Mouse (Mus musculus): Measurements from ENCODE around the gene Arsg. TPM values are rescaled to one million over a fixed set of nuclear protein-coding genes. Genes with fewer than 3 reads are reported as not detected.

Gene Arsg
- total RNA-seq, 2 experiments from 2014 or later = 10.4 to 14.5 TPM

DNA sequence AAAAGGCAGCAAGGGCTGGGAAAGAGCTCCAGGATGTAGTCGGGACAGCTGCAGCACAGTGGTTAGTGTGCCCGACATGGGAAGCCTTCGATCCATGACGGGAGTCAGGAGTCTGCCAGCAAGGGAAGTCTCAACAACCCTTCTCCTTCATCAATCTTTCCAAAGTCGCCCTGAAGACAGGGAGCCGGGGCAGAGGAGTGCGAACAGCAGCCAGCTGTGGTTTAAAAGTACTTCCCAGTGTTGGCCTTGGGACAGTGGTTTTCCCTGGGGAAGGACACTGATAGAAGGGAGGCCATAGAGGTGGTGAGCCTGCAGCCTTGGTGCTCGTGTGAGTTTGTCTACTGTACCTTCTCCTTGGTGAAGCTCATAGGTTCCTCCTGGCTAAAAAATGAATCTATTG lies 6.2 kb upstream of the Arsg start:
- DNase-seq (ENCODE audit: low spot score in 2 of 2) = no peak

DNA sequence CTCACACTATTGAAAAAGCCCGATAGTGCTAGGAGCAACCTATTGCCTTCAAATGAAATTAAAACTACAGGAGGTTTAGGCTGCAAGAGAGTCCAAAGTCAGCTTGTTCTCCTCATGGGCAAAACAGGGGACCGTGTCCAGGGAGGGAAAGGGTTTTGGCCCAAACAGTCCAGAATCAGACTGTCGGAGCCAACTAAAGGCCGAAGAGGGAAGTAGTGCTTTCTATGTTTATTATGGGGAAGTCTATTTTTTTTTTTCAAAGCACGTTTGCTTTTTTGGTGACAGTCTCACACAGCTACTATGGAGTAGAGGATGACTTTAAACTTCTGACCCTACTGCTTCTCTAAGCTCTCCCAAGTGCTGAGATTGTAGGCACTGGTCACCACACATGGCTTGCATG lies 5.0 kb upstream of the Arsg start:
- no peak for DNase-seq (ENCODE audit: low spot score in 2 of 2)

- DNase-seq (ENCODE audit: low spot score in 2 of 2) = no peak
These were observed 3.0 kb upstream of the Arsg start for GRCm38 (mm10) chr11:109470170-109470569.

GRCm38 (mm10) chr11:109470921-109471861 lies 2.0 kb upstream of the Arsg start:
- no peak for DNase-seq (ENCODE audit: low spot score in 2 of 2)

DNA sequence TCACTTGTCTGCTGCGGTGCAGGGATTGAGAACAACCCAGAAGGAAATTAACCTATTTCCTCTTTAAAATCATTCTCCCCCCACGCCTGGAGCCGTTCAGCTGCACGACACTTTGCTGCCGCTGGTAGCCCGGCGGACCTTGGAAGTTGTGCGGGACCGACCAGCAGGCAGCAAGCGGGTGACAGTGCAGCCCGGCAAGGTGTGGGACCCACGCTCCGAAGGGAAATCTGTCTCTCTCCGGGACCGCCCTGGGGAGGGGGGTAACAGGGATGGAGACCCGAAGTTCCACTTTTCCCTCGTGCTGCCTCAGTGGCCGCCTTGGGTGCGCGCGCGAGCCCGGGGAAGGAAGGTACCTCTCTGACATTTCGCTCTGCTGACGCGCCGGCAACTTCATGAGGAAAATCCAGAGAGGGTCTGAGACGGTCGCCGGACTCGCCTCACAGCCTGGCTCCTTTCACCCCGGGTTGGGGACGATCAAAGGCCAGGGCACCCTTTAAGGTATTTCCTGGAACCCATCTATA lies 943 bp upstream of the Arsg start:
- peak in 1 of 2 experiments; percentile 22 for DNase-seq (ENCODE audit: low spot score in 2 of 2)

DNA sequence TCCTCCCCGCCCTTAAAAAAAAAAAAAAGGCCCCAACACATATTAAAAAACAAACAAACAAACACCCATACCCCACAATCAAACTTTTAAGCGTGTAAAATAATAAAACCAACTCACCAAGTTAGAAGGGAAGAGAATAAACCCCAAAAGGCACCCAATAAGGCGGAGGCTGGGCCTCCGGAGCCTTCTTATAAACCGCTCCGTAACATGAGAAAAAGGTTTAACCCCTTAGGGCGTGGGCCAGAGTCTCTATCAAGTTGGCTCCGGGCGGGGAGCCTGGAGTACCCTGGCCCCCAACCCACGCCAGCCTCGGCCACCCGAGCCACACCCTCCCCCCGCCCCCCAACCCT lies 378 bp upstream of the Arsg start:
- no peak for DNase-seq (ENCODE audit: low spot score in 2 of 2)

GRCm38 (mm10) chr11:109474086-109474742 lies 1.0 kb downstream of the Arsg start:
- no peak for DNase-seq (ENCODE audit: low spot score in 2 of 2)

GRCm38 (mm10) chr11:109474836-109475235 lies 1.7 kb downstream of the Arsg start:
- DNase-seq (ENCODE audit: low spot score in 2 of 2) = no peak

GRCm38 (mm10) chr11:109475717-109476116 lies 2.5 kb downstream of the Arsg start:
- no peak for DNase-seq (ENCODE audit: low spot score in 2 of 2)

DNA sequence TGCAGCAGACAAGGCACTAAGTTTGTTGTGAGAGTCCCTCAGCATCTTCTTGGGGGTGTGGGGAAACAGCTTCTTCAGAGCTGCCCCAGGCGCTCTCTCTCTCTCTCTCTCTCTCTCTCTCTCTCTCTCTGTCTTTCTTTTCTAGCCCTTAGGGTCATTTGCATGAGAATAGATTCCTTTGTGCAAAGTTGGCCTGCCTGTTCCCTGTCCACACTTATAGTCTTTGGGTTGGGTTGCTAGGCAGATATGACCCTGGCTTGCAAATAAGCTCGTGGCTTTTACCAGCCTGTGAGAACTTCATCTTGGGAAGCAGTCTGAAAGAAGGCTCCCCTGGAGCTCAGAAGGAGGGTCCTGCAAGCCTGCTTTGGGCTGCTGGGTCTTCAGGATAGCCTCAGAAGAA lies 3.1 kb downstream of the Arsg start:
- no peak for DNase-seq (ENCODE audit: low spot score in 2 of 2)

DNA sequence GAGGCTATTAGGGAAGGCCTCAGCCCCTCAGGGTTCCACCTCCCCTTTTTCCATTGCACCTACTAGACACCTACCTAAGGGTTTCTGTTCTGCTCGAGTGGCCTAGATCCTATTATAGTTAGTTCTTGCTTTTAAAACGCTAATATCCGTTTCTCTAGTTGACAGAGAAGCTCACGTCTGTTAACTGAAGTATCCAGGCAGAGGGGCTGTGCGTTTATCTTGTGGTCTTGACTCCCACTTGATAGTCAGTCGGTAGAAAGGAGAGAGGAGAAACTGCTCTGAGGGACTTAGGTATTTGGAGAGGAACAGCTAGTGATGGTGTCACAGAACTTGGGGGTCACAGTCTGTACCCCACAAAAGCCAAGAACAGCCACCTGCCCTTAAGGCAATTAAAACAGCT lies 3.5 kb downstream of the Arsg start:
- no peak for DNase-seq (ENCODE audit: low spot score in 2 of 2)

DNA sequence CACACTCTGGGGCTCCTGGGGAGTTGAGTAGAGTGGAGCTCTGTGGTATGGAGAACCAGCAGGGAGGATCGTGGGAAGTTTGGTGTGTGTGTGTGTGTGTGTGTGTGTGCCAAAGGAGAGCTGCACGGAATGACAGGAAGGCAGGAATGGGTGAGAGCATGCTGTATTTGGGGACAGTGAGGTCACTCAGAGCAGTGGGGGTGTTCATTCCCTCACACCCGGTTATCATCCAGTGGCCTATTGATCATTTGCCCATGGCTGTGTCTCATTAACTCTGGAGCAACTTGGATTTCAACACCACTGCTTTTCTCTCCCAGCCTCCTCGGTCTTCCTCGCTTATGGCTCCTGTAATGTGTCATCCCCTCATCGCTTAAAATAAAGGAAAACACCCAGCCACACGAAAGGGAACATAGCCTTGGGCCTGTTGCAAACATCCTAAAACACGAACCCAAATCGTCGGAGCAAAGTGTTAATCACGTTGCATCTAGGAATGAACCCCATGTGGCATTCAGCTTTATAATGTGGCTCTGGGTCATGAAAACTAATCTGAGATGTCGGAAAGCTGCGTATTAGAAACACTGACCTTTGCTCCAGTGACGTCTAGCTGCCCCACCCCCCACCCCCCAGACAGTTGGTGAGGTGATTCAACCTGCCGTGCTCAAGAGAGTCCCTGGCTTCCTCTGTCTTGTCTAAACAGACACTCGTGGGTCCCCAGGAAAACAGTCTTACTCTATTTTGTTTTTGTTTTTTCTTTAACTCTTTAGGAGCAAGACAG lies 4.6 kb downstream of the Arsg start:
- DNase-seq (ENCODE audit: low spot score in 2 of 2) = no peak

DNA sequence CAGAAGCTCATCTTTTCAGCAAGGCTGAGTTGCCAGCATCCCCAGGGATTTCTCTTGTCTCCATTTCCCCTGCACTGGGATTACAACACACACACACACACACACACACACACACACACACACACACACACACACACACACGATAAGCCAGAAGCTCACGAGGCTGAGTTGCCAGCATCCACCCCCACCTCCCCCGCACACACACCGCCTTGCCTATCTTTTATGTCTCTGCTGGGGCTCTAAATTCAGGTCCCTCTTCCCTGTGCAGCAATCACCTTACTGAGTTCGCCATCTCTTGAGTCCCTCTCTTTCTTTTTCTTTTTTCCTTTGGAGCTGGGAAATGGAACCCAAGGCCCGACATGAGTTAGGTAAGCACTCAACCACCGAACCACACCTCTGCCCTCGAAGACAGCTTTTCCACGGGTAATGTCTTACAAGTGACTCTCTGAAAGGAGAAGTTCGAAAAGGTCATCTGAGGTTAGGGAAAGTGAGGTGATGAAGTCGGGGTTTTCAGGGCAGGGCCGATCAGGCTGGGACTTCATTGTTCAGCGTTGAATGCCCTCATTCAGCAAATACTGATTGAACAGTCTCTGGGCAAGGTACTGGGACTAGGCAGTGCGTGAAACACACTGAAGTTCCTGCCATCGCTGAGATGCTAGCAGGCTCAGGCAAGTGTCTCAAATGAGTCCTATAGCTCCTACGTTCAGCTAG lies 6.6 kb downstream of the Arsg start:
- DNase-seq (ENCODE audit: low spot score in 2 of 2) = no peak

GRCm38 (mm10) chr11:109480440-109480839 lies 7.3 kb downstream of the Arsg start:
- no peak for DNase-seq (ENCODE audit: low spot score in 2 of 2)

GRCm38 (mm10) chr11:109485398-109486045 lies 12.3 kb downstream of the Arsg start:
- DNase-seq (ENCODE audit: low spot score in 2 of 2) = peak in 1 of 2 experiments; percentile 37

DNA sequence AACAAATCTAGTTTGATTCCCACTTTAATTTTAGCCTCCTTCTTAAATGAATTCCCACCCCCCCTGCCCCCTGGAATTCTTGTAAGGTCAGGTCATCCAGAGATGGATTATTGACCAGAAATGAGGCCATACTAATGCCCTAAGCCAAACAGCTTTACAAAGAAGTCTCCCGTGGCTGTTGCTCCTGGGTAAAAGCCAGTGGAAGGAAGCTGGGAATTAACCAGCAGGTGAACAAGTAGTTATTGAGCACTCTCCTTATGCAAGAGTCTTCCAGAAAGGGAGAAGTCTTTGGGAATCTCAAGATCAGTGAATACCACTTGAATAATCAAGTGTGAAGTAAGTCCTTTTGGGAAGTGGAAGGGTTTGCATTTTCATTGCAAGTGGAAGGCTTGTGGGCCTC lies 13.9 kb downstream of the Arsg start:
- DNase-seq (ENCODE audit: low spot score in 2 of 2) = no peak

- DNase-seq (ENCODE audit: low spot score in 2 of 2) = no peak
These were observed 15.0 kb downstream of the Arsg start for GRCm38 (mm10) chr11:109487991-109488684.

DNA sequence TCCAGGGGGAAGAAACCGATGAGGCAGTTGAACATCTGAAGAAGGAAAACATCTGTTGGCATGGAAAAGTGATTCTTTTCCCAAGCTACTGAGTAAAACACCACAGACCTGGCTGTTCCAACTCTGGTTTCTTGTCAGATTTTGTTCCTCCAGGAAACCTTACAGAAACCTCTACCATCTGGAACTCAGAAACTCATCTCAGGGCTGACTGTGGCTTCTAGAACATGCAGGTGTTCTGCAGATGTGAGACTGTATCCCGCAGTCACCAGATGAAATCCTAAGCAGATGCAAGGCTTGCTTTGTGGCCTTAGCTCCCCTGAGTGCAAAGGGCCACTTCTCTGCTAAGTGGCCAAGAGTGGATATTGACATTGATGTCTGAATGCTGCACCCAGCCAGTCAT lies 16.6 kb downstream of the Arsg start:
- DNase-seq (ENCODE audit: low spot score in 2 of 2) = no peak

DNA sequence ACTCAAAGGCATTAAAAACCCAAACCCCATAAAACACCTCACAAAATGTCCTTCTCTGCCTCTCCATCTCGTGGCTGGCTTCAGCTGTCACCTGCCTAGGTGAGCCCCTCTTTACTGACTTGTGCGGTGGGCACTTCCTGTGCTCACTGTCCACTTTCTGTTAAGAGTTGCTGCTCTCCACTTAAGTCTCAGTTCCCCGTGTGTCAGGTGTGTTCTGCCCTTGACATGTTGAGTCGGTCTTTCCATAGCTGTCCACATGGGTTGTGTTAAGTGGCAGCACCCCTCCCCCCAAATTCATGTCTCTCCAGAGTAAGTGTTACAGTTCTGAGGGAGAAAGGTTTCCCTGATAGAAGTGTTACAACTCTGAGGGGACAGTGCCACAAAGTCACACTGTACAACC lies 18.7 kb downstream of the Arsg start:
- no peak for DNase-seq (ENCODE audit: low spot score in 2 of 2)
